Mouse (Mus musculus): ENCODE results near the gene Naaladl1.

The Naaladl1 gene

DNA sequence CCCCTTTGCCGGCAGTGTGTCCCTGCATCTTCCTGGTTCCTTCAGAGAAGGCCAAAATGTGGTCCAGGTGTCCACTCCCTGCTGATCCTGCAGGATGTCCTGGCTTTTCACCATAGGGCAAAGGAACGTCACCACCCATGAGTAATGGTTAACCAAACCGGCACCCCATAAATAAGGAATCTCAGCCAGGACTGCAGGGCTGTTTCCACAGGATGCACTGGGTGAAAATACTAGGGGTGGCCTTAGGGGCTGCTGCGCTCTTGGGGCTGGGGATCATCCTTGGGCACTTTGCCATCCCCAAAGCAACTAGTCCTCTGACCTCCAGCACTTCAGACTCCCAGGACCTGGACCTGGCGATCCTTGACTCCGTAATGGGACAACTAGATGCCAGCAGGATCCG lies at the start of gene Naaladl1:
Naaladl1 (plus strand) TSS at position 197 of the 400 bp plus-strand sequence.
- peak in 1 of 2 experiments; percentile 24 for DNase-seq

GRCm38 (mm10) chr19:6056696-6057095 lies 48.9 kb upstream of the Naaladl1 start:
- no peak for DNase-seq

DNA sequence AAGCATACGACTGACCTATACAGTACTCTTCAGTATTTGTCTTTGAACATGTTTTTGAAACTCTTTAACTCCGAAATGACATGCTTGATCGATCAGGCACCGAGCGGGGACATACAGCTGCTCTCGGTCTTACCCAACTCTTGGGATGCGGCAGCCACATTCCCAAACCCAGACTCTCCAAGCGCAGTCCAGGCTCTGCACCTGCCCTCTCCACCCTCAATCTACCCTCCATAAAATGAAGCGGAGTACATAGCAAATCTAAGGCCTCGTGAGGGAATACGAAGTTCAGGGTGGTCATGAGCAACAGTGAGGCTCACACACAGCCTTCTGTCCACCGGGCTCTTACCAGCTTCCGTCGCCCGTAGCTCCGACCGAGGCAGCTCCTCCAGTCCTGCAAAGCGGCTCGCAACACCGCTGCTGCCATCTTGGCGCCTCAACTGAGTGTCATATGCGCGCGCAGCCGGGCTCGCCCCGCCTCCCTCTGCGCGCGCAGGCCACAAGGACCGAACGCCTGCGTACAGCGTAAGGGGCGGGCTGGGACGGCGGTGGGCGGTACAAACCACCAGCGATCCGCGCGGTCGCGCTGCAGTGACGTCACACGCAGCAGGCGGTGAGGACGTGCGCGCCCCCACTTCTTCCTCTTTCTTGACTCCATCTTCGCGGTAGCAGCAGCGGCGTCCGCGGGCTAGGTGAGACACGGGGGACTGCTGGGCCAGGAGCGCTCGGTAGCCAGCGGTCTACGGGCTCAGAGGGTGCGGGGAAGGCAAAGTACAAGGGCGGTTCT lies 48.1 kb upstream of the Naaladl1 start, which contains the start of the genes Mrpl49 and Fau:
Mrpl49 (minus strand) TSS at position 473 of the 784 bp plus-strand sequence.
Fau (plus strand) TSS at position 532 of the 784 bp plus-strand sequence.
- peak; percentile 98 to 99 for DNase-seq

DNA sequence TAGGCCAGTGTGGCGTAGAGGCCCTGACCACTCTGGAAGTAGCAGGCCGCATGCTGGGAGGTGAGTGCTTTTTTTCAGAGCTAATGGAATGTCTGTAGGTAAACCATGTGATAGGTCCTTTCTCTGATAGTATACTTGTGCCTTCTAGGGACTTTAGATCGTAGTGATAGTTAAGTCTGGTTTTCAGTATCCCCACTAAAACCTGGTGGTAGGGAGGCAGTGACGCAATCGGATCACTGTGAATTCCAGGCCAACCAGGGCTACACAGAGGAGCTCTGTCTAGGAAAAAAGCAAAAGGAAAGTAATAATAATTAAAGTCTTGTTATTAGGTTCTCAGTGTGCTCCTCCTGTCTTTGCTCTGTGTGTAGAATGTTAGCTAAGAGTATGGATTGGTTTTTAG lies 47.1 kb upstream of the Naaladl1 start:
- no peak for DNase-seq

- DNase-seq = no peak
Observed at GRCm38 (mm10) chr19:6058966-6059365, 46.6 kb upstream of the Naaladl1 start.

- peak; percentile 96 to 97 for DNase-seq
Observed at GRCm38 (mm10) chr19:6061021-6061533, 44.5 kb upstream of the Naaladl1 start, which contains the start of gene Znhit2. Gene Znhit2, plus strand, starts transcription at chr19:6061192.

DNA sequence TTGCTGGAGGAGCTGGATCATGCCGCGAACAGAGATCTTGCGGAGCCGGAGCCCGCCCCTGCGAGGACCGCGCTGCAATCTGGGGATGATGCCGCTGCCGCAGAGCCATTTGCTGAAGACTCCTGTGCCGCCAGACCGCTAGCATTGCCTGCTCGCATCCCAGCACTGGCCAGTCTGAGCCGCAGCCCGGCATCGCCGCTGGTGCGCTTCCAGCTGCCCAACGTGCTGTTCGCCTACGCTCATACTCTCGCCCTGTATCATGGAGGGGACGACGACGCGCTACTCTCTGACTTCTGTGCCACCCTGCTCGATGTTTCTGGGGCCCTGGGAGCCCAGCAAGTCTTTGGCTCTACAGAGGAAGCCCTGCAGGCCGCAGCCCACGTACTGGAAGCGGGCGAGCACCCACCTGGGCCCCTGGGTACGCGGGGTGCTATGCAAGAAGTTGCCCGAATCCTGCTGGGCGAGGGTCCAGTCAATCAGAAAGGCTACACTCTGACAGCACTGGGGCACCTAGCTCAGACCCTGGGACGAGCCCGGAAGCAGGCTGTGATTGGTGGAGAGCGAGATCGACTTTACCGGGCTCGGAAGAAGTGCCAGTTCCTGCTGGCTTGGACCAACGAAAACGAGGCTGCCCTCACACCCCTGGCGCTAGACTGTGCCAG lies 43.8 kb upstream of the Naaladl1 start:
- peak in 1 of 2 experiments; percentile 50 for DNase-seq

- DNase-seq = no peak
Observed at GRCm38 (mm10) chr19:6062418-6062817, 43.2 kb upstream of the Naaladl1 start.

DNA sequence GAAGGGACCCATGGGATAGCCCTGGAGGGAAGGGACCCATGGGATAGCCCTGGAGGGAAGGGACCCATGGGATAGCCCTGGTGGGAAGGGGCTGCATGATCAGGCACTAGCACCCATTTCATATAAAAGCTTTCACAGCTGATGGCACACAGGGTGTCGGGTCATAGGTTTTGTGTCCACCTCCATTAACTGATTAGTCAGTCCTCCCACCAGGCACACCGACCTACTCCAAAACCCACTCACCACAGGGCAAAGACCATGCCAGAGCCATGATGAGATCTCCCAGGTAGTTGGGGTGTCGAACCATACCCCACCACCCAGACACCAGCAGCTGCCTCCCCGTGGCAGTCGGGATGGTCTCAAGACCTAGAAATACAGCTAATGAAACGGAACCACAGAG lies 42.5 kb upstream of the Naaladl1 start:
- no peak for DNase-seq

DNA sequence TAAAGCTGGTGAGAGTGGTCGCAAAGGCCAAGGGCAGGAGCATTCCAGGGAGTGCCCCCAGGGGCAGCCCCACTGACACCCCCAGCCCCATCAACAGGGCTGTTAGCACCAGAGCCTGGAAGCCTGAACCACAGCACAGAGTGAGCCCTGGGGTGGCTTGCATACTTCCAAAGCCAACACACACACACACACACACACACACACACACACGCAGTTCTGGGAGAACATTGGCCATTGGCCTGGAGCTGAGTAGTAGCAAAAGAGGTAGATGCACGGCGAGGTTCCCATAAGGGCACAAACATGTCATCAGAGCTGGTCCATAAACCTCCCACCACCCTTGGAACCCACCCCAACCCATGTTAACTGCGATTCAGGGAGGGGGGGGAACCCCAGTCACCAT lies 39.0 kb upstream of the Naaladl1 start:
- DNase-seq = no peak

- peak; percentile 79 to 85 for DNase-seq
Observed at GRCm38 (mm10) chr19:6067011-6067723, 38.4 kb upstream of the Naaladl1 start.

- peak; percentile 93 to 94 for DNase-seq
Observed at GRCm38 (mm10) chr19:6067724-6068415, 37.7 kb upstream of the Naaladl1 start, which contains the start of gene Tm7sf2. Gene Tm7sf2, minus strand, starts transcription at chr19:6068373.

GRCm38 (mm10) chr19:6068951-6069350 lies 36.6 kb upstream of the Naaladl1 start:
- DNase-seq = no peak

DNA sequence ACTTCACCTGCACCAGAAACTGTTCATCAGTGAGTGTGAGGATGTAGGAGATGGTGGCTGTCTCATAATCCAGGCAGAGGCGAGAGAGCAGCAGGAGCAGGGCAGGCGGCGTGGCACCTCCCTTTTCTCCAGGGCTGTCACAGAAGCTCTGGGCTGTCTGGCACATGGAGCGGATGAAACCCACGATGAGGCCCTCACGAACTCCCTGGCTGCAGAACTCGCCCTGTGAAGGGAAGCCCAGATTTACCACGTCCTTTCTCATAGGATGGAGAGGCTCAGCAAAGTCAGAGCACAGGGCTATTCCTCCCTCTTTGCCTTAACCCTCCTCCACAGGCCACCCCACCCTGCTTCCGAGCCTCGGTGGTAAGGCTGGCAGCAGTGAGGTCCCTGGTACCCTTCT lies 35.7 kb upstream of the Naaladl1 start:
- DNase-seq = no peak

DNA sequence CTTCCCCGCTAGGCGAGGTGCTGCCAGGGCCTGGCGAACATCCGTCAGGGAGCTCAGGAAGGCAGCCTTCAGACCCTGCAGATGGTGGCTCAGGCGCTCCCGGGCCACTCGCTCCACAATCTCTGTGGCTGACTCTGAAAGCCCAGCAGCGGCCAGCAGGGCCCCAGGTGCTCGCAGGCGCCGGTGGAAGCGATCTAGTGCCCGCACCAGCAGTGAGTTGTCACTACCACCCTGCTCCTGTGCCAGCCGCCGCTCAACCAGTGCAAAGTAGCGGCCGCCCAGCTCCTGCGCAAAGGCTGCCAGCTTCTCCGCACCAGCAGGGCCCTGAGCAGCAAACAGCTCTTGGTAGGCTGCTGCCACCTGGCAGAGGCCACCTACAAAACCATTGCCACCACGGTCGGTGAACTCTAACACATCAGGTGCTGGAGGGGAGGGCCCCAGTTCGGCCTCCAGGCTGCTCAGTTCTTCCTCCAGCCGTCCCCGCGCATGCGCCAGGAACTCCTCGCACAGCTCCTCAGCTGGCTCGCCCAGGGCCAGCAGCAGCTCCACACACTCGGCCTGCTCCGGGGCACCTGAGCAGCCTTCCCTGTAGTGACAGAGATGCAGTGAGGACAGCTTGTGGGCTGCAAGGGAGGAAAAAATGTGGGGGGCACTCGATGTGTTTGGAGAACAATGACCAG lies 34.9 kb upstream of the Naaladl1 start:
- no peak for DNase-seq

DNA sequence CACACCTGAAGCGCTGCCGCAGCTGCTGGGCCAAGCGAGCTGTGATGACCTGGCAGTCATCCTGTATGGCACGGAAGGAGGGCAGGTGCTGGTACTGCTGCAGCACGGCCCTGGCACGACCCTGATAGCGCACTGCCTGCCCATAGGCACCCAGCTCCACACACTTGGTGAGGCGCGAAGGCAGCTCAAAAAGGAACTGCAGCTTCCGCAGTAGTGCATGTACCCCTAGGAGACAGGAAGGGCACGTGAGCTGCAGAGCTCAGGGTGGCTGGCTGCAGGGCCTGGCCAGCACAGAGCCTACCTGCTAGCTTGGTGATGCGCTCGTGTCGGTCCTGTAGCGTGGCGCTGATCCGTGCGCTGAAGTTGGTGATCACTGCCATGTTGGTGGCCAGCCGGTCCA lies 34.3 kb upstream of the Naaladl1 start:
- DNase-seq = no peak

GRCm38 (mm10) chr19:6073889-6074288 lies 31.7 kb upstream of the Naaladl1 start:
- DNase-seq = no peak

- DNase-seq = peak; percentile 88 to 93
Observed at GRCm38 (mm10) chr19:6076564-6077393, 28.8 kb upstream of the Naaladl1 start, which contains the start of gene Vps51. Gene Vps51, minus strand, starts transcription at chr19:6077231.

GRCm38 (mm10) chr19:6079983-6080480 lies 25.6 kb upstream of the Naaladl1 start, which contains the start of gene Tmem262:
Gene Tmem262, plus strand, starts transcription at chr19:6080033.
- no peak for DNase-seq

- no peak for DNase-seq
Observed at GRCm38 (mm10) chr19:6082156-6082555, 23.4 kb upstream of the Naaladl1 start, which contains the start of gene Gm28374. Gene Gm28374, minus strand, starts transcription at chr19:6082256.
